Mouse (Mus musculus) E14TG2a.4 (cell line): Measurements from ENCODE around the gene Lekr1.

Experiments
- CTCF ChIP-seq: conservative IDR thresholded peaks from 2 replicates; pipeline ENCODE4 v1.5.1; 2014; ENCODE audit warnings: low read length
- NANOG ChIP-seq: IDR thresholded peaks from 2 replicates; pipeline ENCODE4 v1.6.1; 2014; ENCODE audit warnings: borderline replicate concordance, low read length, mixed read lengths
- POU5F1 ChIP-seq: IDR thresholded peaks from 2 replicates; pipeline ENCODE4 v1.6.1; 2014; ENCODE audit warnings: low read length, borderline replicate concordance

DNA sequence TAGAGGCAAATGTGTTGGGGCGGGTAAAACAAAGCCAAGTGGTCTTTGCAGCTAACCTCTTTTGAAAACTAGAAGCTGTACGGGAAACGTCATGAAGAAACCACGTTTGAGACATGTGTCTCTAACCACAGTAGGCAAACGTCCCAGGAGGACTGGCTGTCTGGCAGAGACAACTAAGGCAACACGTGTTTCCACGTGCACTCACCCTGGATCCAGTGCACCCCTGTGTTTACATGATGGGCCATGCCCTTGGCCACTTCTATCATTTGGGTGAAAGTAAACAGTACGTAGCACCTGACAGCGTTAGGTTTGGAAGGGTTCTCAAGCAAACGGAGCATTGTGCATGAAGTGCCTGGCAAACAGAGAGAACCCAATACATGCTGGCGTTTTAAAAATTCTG lies 2.9 kb upstream of the Lekr1 start:
- TF ChIP-seq CTCF (no peak), NANOG (no peak), POU5F1 (no peak)
